Mouse (Mus musculus) erythroblast, adult 5-6 weeks (primary cell): ENCODE results near the gene Adcy10. TPM values are rescaled to one million over a fixed set of nuclear protein-coding genes. Genes with fewer than 3 reads are reported as not detected.

ENCODE experiments used
- ATAC-seq: replicated peaks from 2 replicates; pipeline ENCODE4 v1.8.0; 2016; ENCODE audit warnings: moderate number of reproducible peaks, mild to moderate bottlenecking, moderate TSS enrichment, inconsistent platforms; ENCODE audit not compliant: poor library complexity, low FRiP score, severe bottlenecking
- total RNA-seq, 2 experiments: library from RNA; stranded (forward) in 1 of 2; stranded (reverse) in 1 of 2; fragments of 150-400 nt in 1 of 2; fragments of 200-764, 138-1000 nt in 1 of 2; gene quantifications; 2 replicates each; pipeline versions ENCODE4 v1.2.3 to v1.2.4; 2015 to 2017; ENCODE audit warnings: low replicate concordance in 2 of 2

The Adcy10 gene
- total RNA-seq, 2 experiments from 2014 or later: 0.60 TPM; not detected in 1

GRCm38 (mm10) chr1:165594699-165595421, 109.9 kb downstream of the Adcy10 start:
- ATAC-seq: no peak

- no peak for ATAC-seq
These were observed 116.8 kb downstream of the Adcy10 start for GRCm38 (mm10) chr1:165601775-165602280.

GRCm38 (mm10) chr1:165603218-165603617, 118.2 kb downstream of the Adcy10 start:
- ATAC-seq: no peak

- 0 out of 2 replicates have a peak, but pooled peaks have one; percentile 38 for ATAC-seq
These were observed 119.2 kb downstream of the Adcy10 start for GRCm38 (mm10) chr1:165604203-165604602.

- no peak for ATAC-seq
These were observed 120.1 kb downstream of the Adcy10 start for GRCm38 (mm10) chr1:165605108-165605507.

- no peak for ATAC-seq
These were observed 120.8 kb downstream of the Adcy10 start for GRCm38 (mm10) chr1:165605774-165606173.

- no peak for ATAC-seq
These were observed 123.9 kb downstream of the Adcy10 start for GRCm38 (mm10) chr1:165608904-165609303.

GRCm38 (mm10) chr1:165609495-165610320, 124.7 kb downstream of the Adcy10 start:
- no peak for ATAC-seq

- ATAC-seq: no peak
These were observed 125.5 kb downstream of the Adcy10 start for GRCm38 (mm10) chr1:165610321-165610999.

GRCm38 (mm10) chr1:165612714-165613113, 127.7 kb downstream of the Adcy10 start:
- ATAC-seq: no peak

- no peak for ATAC-seq
These were observed 128.9 kb downstream of the Adcy10 start for GRCm38 (mm10) chr1:165613926-165614325.

- ATAC-seq: no peak
These were observed 129.8 kb downstream of the Adcy10 start for GRCm38 (mm10) chr1:165614793-165615192.

- no peak for ATAC-seq
These were observed 131.7 kb downstream of the Adcy10 start for GRCm38 (mm10) chr1:165616652-165617051.

- ATAC-seq: no peak
These were observed 132.3 kb downstream of the Adcy10 start for GRCm38 (mm10) chr1:165617166-165617891.

- no peak for ATAC-seq
These were observed 133.2 kb downstream of the Adcy10 start for GRCm38 (mm10) chr1:165618201-165618624.

GRCm38 (mm10) chr1:165625058-165625457, 140.1 kb downstream of the Adcy10 start:
- no peak for ATAC-seq

- ATAC-seq: no peak
These were observed 140.9 kb downstream of the Adcy10 start for GRCm38 (mm10) chr1:165625896-165626295.
